Mouse (Mus musculus): Measurements from ENCODE around the gene Prss28. TPM values are rescaled to one million over a fixed set of nuclear protein-coding genes. Genes with fewer than 3 reads are reported as not detected.
A peak's percentile ranks its signal among the peaks of the same experiment; 100 is the strongest.

The Prss28 gene
- polyA plus RNA-seq, 1 experiment from 2014 or later, result not detected

DNA sequence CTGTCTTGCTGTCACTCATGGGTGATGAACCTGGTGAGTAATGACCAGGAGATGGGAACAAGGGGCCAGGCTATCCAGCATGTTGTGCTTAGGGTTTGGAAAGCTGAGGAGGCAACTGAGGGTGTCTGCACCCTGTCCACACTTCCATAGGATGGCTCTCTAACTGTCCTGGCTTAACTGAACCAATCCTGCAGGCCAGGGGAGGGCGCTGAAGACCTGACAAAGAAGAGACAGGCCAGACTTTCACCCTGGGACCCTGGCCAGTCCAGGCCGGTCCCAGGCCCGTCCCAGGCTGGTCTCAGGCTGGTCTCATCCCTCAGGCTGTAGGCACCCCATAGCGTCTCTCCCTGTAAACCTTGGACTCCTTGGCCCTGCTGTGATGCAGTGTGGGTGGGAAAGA lies 18.0 kb upstream of the Prss28 start:
- H3K4me3 ChIP-seq, result no peak overlapping the region
- 37% methylated on average over 4 of the region's 4 CpGs for WGBS
- H3K27me3 ChIP-seq, result no peaks in the 10 kb centered on the region

DNA sequence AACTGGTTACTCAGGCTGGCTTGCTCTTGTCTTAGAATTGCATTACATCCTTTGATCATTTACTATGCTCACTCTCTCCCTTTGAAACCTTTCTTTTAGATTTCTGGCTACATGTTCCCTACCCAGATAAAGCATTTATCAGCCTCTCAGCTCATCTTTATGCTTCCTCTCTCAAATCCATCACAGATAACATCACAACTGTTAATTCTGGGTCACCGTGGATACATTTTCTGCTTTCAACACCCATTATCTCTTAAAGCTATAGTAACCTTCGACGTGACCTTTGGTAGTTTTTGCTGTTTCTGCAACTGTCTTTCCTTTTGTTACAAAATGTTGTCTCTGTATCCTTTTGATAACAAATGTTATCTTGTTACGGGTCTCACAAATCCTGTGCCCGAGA lies 15.0 kb upstream of the Prss28 start:
- no peak overlapping the region for H3K9ac ChIP-seq
- no peak for ATAC-seq (ENCODE audit: low FRiP score)
- H3K4me2 ChIP-seq, result no peak overlapping the region
- 86% methylated on average over 5 of the region's 5 CpGs for WGBS
- H3K36me3 ChIP-seq, result no peaks in the 10 kb centered on the region
- no peak overlapping the region for H3K27ac ChIP-seq
- H3K9me3 ChIP-seq, result no peaks in the 10 kb centered on the region
- no peaks in the 10 kb centered on the region for H3K27me3 ChIP-seq
- H3K4me3 ChIP-seq, result no peak overlapping the region
- no peaks in the 10 kb centered on the region for H3K4me1 ChIP-seq (replicated peaks)

More for the DNA sequence above, 18.0 kb upstream of the Prss28 start:
- Histone ChIP-seq H3K36me3 (no peaks in the 10 kb centered on the region), H3K4me1 (replicated peaks) (no peaks in the 10 kb centered on the region), H3K4me2 (no peak overlapping the region), H3K27ac (no peak overlapping the region), H3K9ac (no peak overlapping the region), H3K9me3 (no peaks in the 10 kb centered on the region)
- ATAC-seq (ENCODE audit: low FRiP score), result no peak

DNA sequence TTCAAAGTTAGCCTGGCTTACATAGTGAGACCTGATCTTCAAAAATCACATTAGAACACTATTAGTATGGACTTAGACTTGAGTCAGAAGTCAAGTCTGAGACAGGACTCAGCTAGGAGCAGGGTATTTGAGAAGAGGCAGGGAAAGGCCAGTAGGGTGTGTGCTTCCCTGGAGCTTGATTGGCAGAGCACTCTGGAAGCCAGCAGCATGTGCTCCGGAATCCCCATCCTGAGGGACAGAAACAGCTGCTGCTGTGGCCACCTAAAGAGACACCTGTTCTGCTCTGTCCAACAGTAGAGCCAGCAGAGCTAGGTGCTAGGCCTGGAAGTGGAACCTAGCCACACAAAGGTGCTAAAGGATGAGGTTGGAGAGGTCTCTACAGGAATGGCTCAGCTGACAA lies 14.3 kb upstream of the Prss28 start:
- ATAC-seq (ENCODE audit: low FRiP score), result no peak
- 48% methylated on average over 1 of the region's 1 CpGs for WGBS
- Histone ChIP-seq H3K27me3 (no peaks in the 10 kb centered on the region), H3K4me1 (replicated peaks) (no peaks in the 10 kb centered on the region), H3K4me3 (no peak overlapping the region), H3K27ac (no peak overlapping the region), H3K9ac (no peak overlapping the region), H3K9me3 (no peaks in the 10 kb centered on the region), H3K4me2 (no peak overlapping the region), H3K36me3 (no peaks in the 10 kb centered on the region)

DNA sequence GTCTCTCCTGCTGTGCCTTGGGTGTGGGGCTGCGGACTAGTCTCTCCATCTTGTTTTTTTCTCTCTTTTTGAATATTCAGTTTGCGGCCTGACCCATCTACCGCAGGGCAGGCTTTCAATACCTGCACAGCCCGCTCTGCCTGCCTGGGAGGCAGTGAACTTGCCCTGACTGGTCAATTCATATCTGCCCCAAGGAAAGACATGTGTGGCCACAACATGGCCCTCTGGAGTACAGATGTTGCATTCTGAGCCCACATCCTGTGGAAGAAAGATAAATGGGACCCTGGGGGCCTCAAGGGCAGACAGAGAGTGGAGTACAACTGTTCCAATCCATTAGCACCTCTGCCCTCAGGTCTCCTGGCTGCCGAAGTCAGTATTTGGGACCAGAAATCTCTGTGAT lies 10.4 kb upstream of the Prss28 start, which contains the start of gene Prss34:
Gene Prss34, plus strand, starts transcription at position 301 of the 400 bp plus-strand sequence.
- Histone ChIP-seq H3K9ac (no peak within 1 kb of the TSS), H3K9me3 (no peaks in the 10 kb centered on the region), H3K36me3 (no peaks in the 10 kb centered on the region), H3K4me1 (replicated peaks) (no peaks in the 10 kb centered on the region), H3K27ac (no peak within 1 kb of the TSS), H3K4me2 (no peak within 1 kb of the TSS), H3K27me3 (no peaks in the 10 kb centered on the region), H3K4me3 (no peak within 1 kb of the TSS)
- 82% methylated on average over 5 of the region's 5 CpGs for WGBS
- no peak for ATAC-seq (ENCODE audit: low FRiP score)

DNA sequence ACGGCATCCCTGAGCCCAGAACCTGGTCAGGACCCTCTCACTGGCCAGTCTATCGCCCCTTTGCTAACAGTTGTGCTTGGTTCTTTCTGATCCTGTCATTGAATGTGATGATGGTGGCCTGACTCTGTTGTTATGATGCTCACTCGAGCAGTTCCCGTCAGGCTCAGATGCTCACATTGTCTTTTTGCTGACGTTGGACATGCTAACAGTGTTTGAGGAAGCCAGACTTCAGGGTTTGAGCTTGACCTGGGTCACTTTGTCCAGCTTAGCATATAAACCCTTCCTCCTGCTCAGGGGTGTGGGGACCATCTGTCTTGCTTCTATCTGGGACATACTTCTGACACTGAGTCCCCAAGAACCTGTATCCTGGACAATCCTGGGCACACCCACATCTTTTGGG lies 9.9 kb downstream of the Prss28 start, which contains the start of gene Prss29:
Gene Prss29, plus strand, starts transcription at position 301 of the 400 bp plus-strand sequence.
- Histone ChIP-seq H3K4me2 (no peak within 1 kb of the TSS), H3K36me3 (no peaks in the 10 kb centered on the region), H3K27me3 (0 out of 2 replicates have a peak, but pooled peaks cover 2% of the 10 kb centered on the region), H3K9ac (no peak within 1 kb of the TSS), H3K4me3 (no peak within 1 kb of the TSS), H3K27ac (no peak within 1 kb of the TSS), H3K4me1 (replicated peaks) (no peaks in the 10 kb centered on the region), H3K9me3 (no peaks in the 10 kb centered on the region)
- WGBS, result 83% methylated on average over 5 of the region's 5 CpGs
- ATAC-seq (ENCODE audit: low FRiP score), result no peak

DNA sequence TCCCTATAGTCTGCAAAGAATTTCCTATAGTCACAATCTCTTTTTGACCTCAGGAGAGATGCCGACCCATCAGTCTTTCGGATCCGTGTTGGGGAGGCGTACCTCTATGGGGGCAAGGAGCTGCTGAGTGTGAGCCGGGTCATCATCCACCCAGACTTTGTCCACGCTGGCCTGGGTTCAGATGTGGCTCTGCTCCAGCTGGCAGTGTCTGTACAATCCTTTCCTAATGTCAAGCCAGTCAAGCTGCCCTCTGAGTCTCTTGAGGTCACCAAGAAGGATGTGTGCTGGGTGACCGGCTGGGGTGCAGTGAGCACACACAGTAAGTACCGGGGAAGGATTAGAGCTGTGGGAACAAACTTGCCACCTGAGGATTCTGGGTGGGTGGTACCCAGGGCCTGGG lies 12.4 kb downstream of the Prss28 start:
- H3K36me3 ChIP-seq, result no peaks in the 10 kb centered on the region
- H3K4me2 ChIP-seq, result no peak overlapping the region
- WGBS, result 91% methylated on average over 8 of the region's 8 CpGs
- no peak for ATAC-seq (ENCODE audit: low FRiP score)
- no peak overlapping the region for H3K4me3 ChIP-seq
- no peak overlapping the region for H3K9ac ChIP-seq
- H3K27me3 ChIP-seq, result 0 out of 2 replicates have a peak, but pooled peaks cover 2% of the 10 kb centered on the region
- H3K4me1 ChIP-seq (replicated peaks), result no peaks in the 10 kb centered on the region
- no peak overlapping the region for H3K27ac ChIP-seq
- H3K9me3 ChIP-seq, result no peaks in the 10 kb centered on the region

DNA sequence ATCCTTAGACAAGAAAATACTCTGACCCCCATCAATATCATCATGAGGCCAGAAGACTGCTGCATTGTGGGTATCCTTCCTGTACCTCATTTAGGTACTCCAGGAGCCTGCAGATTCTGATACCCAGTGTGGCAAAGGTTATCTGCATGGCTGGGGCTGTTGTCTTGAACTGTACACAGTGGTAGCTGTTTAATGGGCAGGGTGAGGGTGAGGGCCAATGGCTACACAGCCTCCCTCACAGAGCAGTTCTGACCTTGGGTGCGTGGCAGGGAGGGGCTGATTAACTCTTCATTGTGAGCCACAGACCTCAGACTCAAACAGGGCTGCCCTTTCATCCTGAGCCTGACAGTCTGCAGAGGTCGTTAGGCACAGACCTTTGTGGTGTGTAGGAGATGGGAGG lies 14.5 kb downstream of the Prss28 start:
- no peak for ATAC-seq (ENCODE audit: low FRiP score)
- H3K4me1 ChIP-seq (replicated peaks), result no peaks in the 10 kb centered on the region

DNA sequence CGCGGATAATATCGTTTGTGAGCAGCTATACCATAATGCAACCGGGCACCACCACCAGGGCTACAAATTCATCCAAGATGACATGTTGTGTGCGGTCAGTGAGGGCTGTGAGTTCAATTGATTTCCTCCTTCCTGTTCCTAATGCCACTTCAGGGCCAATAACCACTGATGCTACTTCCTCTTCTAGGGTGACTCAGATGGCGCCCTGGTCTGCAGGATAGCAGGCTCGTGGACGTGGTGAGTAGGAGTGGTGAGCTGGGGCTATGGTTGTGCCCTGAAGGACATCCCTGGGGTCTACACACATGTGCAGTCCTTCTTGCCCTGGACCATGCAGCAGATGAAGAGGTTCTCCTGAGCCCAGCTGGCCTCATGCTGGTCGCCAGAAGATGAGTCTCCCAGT lies 23.9 kb downstream of the Prss28 start:
- WGBS, result 78% methylated on average over 9 of the region's 9 CpGs
- no peak overlapping the region for H3K9ac ChIP-seq

More for the DNA sequence above, 14.5 kb downstream of the Prss28 start:
- Histone ChIP-seq H3K9ac (no peak overlapping the region), H3K4me2 (no peak overlapping the region), H3K27me3 (0 out of 2 replicates have a peak, but pooled peaks cover 2% of the 10 kb centered on the region), H3K36me3 (no peaks in the 10 kb centered on the region), H3K27ac (no peak overlapping the region), H3K4me3 (no peak overlapping the region), H3K9me3 (no peaks in the 10 kb centered on the region)
- 28% methylated on average over 2 of the region's 2 CpGs for WGBS

DNA sequence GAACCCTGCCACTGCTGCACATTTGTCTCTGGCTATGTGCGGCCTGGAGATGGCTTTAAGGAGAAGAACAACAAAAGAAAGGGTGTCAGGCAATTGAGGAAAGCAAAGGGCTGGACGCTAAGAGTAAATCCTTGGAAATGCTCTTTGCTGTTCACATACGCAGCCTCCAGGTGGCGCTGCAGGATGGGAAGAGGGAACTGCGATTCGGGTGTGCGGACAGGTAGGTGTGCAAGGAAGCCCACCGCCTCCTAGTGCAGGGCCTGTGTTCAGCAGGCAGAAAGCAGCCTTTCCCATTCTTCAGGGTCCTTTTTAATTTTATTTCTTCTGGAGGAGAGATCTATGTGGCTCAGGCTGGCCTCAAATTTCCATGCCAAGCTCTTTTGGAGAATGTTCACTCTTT lies 25.5 kb downstream of the Prss28 start:
- H3K36me3 ChIP-seq, result no peaks in the 10 kb centered on the region
- H3K9ac ChIP-seq, result peak overlapping the region; percentile 55; the same call in 1 of the 2 replicates
- H3K4me1 ChIP-seq (replicated peaks), result no peaks in the 10 kb centered on the region
- no peak overlapping the region for H3K4me2 ChIP-seq
- no peaks in the 10 kb centered on the region for H3K9me3 ChIP-seq
- 2% methylated on average over 8 of the region's 8 CpGs for WGBS
- H3K4me3 ChIP-seq, result no peak overlapping the region
- ATAC-seq (ENCODE audit: low FRiP score), result peak; percentile 59; the same call in 1 of the 2 replicates
- no peak overlapping the region for H3K27ac ChIP-seq
- peaks cover 39% of the 10 kb centered on the region for H3K27me3 ChIP-seq

More for the DNA sequence above, 23.9 kb downstream of the Prss28 start:
- no peak for ATAC-seq (ENCODE audit: low FRiP score)
- Histone ChIP-seq H3K9me3 (no peaks in the 10 kb centered on the region), H3K27me3 (peaks cover 39% of the 10 kb centered on the region), H3K36me3 (no peaks in the 10 kb centered on the region), H3K4me1 (replicated peaks) (no peaks in the 10 kb centered on the region), H3K4me2 (no peak overlapping the region), H3K4me3 (no peak overlapping the region), H3K27ac (no peak overlapping the region)

DNA sequence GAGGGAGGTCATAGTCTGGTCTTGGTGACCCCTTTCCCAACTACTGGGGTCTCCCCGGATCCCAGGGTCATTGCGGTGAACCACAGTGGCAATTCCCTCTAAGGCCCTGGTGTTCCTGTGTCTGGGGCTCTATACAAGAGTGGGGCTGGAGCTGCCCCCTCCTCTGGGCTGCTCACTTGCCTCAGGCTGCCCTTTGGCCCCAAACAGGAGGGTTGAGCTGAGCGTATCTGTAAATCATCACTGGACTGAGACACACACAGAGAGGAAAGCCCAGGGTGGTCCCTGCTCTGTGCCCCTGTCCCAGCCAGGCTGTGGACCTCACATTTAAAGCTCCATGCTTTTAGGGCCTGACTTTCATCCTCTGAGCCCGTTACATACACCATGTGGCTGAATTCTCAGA lies 29.8 kb downstream of the Prss28 start:
- no peak overlapping the region for H3K4me2 ChIP-seq
- no peaks in the 10 kb centered on the region for H3K36me3 ChIP-seq
- no peaks in the 10 kb centered on the region for H3K9me3 ChIP-seq
- H3K27me3 ChIP-seq, result peaks cover 15% of the 10 kb centered on the region; the same call in 1 of the 2 replicates
- ATAC-seq (ENCODE audit: low FRiP score), result no peak
- H3K4me1 ChIP-seq (replicated peaks), result no peaks in the 10 kb centered on the region
- H3K27ac ChIP-seq, result no peak overlapping the region
- no peak overlapping the region for H3K9ac ChIP-seq
- 80% methylated on average over 4 of the region's 4 CpGs for WGBS
- H3K4me3 ChIP-seq, result no peak overlapping the region

DNA sequence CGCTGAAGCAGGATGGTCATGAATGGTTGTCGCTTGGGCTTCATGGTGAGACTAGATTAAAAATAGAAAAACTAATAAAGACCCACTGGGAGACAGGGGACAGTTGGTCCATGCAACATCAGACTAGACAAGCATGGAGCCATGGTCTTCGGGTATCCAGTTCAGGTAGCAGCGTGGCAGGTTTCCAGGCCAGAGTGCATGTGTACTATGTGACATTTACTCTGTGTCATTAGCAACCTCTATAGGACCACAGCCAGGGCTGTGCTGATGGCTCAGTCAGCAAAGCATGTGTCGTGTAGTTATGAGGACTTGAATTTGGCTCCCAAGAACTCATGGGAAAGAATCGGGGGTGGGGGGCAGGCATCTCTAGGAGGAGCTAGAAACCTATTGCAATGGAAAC lies 31.6 kb downstream of the Prss28 start:
- no peak for ATAC-seq (ENCODE audit: low FRiP score)
- WGBS, result 89% methylated on average over 6 of the region's 6 CpGs
- no peak overlapping the region for H3K9ac ChIP-seq
- H3K36me3 ChIP-seq, result no peaks in the 10 kb centered on the region
- H3K27ac ChIP-seq, result no peak overlapping the region
- no peaks in the 10 kb centered on the region for H3K4me1 ChIP-seq (replicated peaks)
- no peaks in the 10 kb centered on the region for H3K9me3 ChIP-seq
- no peak overlapping the region for H3K4me3 ChIP-seq
- H3K27me3 ChIP-seq, result peaks cover 2% of the 10 kb centered on the region; the same call in 1 of the 2 replicates
- no peak overlapping the region for H3K4me2 ChIP-seq

DNA sequence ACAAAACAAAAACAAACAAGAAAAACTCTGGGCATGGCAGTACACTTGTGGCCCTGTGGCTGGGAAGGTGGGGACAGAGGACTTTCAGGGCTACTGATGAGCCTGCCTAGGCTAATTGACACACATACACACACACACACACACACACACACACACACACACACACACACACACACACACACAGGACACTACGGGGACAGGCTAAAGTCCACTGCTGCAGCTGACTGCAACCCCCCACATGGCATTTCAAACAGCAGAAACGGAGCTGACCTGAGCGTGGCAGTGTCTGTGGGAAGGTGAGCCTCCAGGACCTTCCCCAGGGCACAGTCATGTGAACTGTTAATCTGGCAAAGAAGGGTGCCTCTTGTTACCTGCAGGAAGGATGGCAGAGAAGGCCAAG lies 33.0 kb downstream of the Prss28 start:
- Histone ChIP-seq H3K4me2 (no peak overlapping the region), H3K27me3 (no peaks in the 10 kb centered on the region), H3K9me3 (no peaks in the 10 kb centered on the region), H3K36me3 (no peaks in the 10 kb centered on the region), H3K9ac (no peak overlapping the region), H3K27ac (no peak overlapping the region), H3K4me1 (replicated peaks) (no peaks in the 10 kb centered on the region), H3K4me3 (no peak overlapping the region)
- no peak for ATAC-seq (ENCODE audit: low FRiP score)
- 52% methylated on average over 3 of the region's 3 CpGs for WGBS

DNA sequence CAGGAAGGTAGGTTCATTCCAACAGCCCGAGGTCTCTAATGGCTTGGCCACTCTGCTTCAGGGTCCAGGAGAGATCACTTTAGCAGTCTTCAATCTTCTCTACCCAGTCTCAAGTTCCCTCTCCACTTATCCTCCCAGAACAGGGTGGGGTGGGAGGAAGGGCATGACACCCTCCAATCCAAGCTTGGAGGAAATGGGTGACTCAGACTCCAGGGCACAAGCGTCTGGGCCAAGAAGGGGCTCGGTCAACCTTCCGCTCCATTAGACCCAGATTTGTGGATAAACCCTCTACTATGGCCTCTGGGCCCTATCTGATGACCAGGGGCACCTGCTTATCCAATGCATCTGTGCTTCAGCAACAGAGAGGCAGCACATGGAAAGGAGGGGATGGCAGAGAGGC lies 37.0 kb downstream of the Prss28 start, which contains the start of gene Tpsab1:
Gene Tpsab1, minus strand, starts transcription at position 101 of the 400 bp plus-strand sequence.
- no peak within 1 kb of the TSS for H3K4me3 ChIP-seq
- no peak within 1 kb of the TSS for H3K4me2 ChIP-seq
- H3K27me3 ChIP-seq, result no peaks in the 10 kb centered on the region
- no peaks in the 10 kb centered on the region for H3K9me3 ChIP-seq
- H3K27ac ChIP-seq, result no peak within 1 kb of the TSS
- WGBS, result 91% methylated on average over 4 of the region's 4 CpGs
- no peaks in the 10 kb centered on the region for H3K4me1 ChIP-seq (replicated peaks)
- no peak for ATAC-seq (ENCODE audit: low FRiP score)
- H3K36me3 ChIP-seq, result no peaks in the 10 kb centered on the region
- H3K9ac ChIP-seq, result no peak within 1 kb of the TSS
